Mouse (Mus musculus) E14TG2a.4 (cell line): Measurements from ENCODE around the gene Cobl.

ENCODE experiments used
- CTCF ChIP-seq: conservative IDR thresholded peaks from 2 replicates; pipeline ENCODE4 v1.5.1; 2014; ENCODE audit warnings: low read length
- NANOG ChIP-seq: IDR thresholded peaks from 2 replicates; pipeline ENCODE4 v1.6.1; 2014; ENCODE audit warnings: borderline replicate concordance, low read length, mixed read lengths

DNA sequence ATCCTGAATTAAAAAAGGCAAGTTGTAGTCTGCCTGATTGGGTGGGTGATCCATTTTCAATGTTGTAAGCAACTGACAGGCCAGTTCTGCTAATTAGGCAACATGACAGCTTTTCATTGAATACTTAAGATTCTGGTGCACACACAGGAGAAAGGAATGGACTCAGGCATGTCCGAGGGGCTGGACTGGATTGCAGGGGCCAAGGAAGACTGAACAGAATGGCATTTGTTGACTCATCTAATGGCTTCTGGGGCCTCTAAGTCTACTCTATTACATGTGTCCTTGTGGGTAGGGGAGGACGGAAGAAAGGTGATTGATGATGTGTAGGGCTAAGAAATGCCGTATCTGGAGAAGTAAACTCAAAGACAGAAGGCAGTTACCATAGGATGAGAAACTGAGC, 159.9 kb downstream of the Cobl start:
- no peak for TF ChIP-seq CTCF
- TF ChIP-seq NANOG: no peak
